Mouse (Mus musculus) c-Kit-positive CD71-positive TER-119-positive erythroid progenitor cells, embryonic 14.5 days (primary cell): Measurements from ENCODE around the gene Specc1l.
"Not testable (repeated sequence)": the region's sequence is repeated elsewhere in the genome, so short reads cannot be mapped to it uniquely, and the experiment has no call there.

Experiments
- DNase-seq: peaks from one replicate; pipeline ENCODE4 v3.0.0-alpha.2; 2013; ENCODE audit warnings: low spot score

Gene Specc1l

DNA sequence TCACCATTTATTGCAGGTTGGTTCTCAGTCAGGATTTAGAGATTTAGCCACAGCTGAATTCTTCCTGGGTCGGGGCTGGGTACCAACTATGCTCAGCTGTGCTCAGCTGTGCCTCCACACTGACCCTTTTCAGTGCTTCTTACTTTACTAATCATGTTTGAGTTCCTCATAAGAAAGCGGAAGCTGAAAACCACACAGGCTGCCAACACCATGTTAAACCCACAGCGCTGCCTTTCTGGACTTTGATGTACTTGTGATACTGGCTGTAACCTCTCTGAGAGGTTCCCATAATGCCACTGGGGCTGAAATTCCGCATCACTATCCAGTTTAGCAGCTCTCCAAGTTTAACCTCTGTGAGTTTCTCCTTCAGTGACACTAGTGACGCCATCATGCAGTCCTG lies 70.8 kb downstream of the Specc1l start:
- DNase-seq: no peak

GRCm38 (mm10) chr10:75283821-75284220 lies 71.9 kb downstream of the Specc1l start:
- DNase-seq: no peak

- DNase-seq: no peak
These were observed 76.7 kb downstream of the Specc1l start for GRCm38 (mm10) chr10:75288579-75288978.

DNA sequence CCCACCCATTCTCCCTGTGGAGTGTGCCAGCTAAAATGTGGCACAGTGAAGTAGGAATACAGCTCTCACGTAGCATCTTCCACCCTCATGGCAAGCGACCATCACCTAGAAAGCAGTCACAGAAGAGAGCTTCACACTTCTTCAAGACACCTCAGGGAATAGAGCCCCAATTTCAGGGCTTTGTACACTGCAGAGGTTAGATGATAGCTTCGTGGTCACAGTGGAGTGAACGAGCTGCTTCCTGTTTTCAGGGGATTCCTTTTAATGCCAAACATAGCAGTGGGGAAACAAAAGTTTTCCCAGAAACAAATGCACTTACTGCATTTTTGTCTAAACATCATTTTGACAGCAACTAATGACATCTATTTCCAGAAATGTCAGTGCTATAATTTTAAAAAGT lies 77.5 kb downstream of the Specc1l start:
- no peak for DNase-seq

DNA sequence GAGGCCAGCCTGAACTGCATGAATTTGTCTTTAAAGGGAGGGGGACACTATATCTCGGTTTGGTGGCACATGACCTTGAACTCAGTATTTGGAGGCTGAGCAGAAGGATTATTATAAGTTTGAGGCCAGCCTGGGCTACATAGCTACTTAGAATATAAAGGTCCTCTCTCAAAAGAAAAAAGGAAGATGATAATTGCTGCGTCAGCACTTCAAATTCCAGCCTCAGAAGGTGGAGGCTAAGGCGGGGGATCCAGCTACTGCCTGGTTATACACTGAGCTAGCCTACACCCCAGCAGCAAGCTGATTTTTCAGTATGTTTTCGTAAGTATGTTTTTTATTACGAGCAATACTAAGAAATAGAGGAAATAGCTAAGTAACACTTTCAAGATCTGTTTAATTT lies 78.8 kb downstream of the Specc1l start:
- DNase-seq: no peak

- no peak for DNase-seq
These were observed 79.5 kb downstream of the Specc1l start for GRCm38 (mm10) chr10:75291338-75291737.

DNA sequence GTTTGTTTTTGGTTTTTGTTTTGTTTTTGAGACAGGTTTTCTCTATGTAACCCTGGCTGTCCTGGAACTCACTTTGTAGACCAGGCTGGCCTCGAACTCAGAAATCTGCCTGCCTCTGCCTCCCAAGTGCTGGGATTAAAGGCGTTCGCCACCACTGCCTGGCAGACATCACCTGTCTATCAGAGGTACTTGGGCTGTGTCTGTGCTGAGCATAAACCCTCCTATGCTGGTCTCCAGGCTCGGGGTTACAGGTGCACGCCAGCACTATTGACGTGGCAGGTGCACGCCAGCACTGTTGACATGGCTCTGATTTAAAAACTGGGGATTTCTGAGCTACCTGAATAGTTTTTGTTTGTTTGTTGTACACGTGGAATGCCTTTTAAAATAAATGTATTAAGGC lies 80.3 kb downstream of the Specc1l start:
- DNase-seq: not testable (repeated sequence)

- DNase-seq: no peak
These were observed 81.4 kb downstream of the Specc1l start for GRCm38 (mm10) chr10:75293288-75293687.

GRCm38 (mm10) chr10:75294362-75294761 lies 82.5 kb downstream of the Specc1l start:
- DNase-seq: no peak

- DNase-seq: no peak
These were observed 83.1 kb downstream of the Specc1l start for GRCm38 (mm10) chr10:75294926-75295325.

DNA sequence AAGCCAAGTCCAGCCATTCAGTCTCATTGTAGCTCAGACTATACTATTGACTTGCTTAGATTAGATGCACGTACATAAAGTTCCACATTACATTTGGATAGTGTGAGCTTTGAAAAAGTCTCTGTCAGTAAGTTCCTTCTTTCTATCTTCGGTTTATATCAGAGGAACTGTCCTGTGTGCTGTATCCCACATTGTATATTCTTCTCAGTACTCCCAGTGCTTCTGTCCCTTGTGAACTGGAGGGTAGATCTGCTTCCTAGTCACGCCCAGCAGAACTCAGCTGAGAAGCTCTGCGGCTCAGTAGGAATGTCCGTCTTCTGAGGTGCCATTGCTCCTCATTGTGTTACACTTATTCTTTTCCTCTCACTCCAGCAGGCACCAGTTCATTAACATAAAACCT lies 86.7 kb downstream of the Specc1l start:
- DNase-seq: no peak

GRCm38 (mm10) chr10:75299785-75300418 lies 88.0 kb downstream of the Specc1l start:
- no peak for DNase-seq

GRCm38 (mm10) chr10:75301195-75301806 lies 89.4 kb downstream of the Specc1l start:
- DNase-seq: no peak

- DNase-seq: no peak
These were observed 90.1 kb downstream of the Specc1l start for GRCm38 (mm10) chr10:75301937-75302336.

DNA sequence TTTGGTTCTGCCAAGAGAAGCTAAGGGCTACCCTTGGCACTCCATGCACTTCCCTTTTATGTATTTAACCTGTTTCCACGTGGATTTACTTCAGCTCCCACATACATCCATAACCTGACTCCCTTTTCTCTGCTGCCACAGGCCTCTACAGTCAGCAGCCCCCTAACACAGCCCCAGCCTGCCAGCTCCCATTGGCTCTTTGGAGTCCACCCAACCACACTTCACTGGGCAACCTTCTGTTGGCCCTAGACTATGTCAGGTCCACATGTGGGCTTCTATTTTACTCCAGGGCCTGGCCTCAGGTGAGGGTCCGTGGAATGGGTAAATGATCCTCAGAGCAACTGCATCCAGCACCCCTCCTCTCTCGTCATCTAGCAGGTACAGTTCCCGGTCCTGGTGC lies 90.7 kb downstream of the Specc1l start:
- DNase-seq: no peak

DNA sequence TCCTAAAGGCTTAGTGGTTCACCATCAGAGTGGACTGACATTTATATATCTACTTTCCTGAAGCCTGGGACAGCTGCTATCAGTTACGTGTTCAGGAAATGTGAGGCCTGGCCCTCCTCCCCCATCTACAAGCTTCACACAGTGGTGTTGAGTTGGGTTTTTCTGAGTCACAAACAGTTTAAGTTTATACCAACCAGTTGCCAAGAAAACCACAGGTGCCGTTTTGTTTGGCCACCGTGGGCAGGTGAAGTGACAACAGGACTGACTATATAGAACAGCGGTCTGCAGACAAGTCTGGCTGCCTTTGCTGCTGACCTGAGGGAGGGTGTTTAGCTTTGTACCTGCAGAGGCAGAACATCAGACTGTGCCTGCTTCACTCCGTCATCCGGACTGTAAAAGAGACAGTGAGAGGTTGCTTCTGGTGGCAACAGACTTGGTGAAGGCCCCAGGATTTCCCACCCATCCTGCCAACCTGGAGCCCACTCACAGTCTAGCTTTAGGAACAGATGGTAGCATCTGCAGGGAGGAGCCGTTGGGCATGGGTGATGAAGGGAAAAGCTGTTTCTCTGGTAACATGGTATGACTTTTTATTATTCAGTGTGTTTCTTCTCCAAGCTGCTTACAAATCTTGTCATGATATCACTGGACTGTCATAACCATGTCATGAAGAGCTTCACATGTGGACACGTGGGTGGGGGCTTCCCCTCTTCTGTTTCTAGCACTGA lies 91.6 kb downstream of the Specc1l start:
- no peak for DNase-seq

GRCm38 (mm10) chr10:75304049-75304405 lies 92.2 kb downstream of the Specc1l start:
- DNase-seq: no peak

DNA sequence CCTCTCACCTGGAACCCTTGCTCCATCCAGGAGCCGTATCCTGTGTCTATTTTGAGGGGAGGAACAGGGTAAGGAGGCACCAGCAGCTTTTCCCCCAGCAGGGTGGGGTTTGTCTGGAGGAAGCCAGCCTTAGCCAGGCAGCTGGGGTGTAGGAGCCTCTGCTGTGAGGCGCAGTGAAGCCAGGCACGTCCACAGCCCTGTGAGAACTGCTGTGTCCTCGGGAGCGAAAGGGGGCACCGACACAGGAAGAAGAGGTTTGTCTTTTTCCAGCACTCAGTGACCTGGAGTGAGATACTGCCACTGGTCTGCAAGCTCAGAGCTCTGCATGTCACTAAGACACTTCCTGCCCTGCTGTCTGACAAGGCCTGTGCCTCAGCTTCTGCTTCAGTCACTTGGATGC lies 92.5 kb downstream of the Specc1l start:
- no peak for DNase-seq

DNA sequence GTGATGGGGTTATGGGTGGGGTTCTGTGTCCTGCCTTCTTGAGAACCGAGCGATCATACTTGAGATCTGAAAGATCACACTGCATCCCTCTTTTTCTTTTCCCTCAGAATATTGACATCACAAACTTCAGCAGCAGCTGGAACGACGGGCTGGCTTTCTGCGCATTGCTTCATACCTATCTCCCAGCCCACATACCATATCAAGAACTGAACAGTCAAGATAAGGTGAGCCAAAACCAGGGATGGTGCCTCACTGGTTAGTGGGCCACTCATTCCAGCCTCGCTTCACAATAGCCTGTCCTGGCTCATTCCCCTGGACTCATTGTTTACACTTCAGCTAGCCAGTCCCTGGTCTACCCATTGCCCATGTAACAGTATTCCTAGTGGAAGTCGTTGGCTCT lies 95.3 kb downstream of the Specc1l start:
- DNase-seq: no peak

GRCm38 (mm10) chr10:75312361-75312760 lies 100.5 kb downstream of the Specc1l start:
- no peak for DNase-seq

DNA sequence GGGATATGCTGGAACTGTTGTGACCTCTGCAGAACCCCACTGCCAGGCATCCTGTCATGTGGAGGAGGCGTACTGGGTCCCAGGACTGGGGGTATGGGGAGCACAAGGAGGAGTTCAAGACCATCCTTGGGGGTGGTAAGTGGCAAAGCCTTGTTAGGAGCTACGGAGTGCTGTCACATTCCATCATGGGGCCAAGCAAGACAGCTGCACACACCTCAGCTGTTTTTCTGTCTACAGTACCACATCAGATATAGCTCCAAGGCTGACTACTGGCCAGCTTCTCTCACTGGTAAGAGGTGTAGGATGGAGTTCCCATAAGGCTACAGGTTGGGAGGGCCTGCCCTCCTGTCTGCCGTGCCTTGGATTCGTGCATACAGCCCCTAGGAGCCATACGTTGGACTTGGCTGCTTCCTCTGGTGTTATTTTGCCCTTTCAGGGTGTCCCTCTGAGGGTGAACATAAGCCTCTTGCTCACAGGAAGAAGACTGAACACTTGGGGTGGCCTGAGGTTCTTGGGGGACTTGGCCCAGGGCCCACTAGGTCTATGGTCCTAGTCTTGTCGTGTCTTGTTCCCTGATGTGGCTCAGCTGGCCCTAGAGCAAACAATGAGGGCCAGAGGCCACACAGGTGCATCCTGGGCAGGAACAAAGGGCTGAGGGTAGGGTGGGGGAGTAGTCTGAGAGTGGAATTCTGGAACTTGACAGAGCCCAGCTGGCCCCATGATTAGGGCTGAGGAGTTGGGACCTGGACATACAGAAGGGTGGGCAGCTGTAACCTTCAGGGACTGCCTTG lies 102.5 kb downstream of the Specc1l start:
- DNase-seq: no peak

DNA sequence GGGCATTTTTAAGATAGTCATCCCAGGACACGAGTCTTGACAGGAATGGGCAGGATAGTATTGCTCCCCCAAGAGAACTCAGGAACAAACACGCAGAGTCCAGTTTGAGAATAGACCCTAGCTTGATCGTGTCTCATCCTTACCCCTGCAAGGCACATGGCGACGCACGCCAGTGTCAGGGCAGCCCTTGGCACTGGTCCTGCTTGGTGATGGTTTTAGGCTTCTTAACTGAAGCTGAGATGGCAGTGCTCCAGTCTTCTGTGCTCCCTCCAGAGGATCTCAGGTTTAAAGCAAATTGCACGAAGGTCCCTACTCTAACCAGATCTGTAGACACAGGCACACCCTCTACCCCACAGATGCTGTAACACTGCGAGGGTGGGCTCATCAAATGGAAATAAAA lies 103.9 kb downstream of the Specc1l start:
- DNase-seq: no peak

- no peak for DNase-seq
These were observed 104.6 kb downstream of the Specc1l start for GRCm38 (mm10) chr10:75316472-75316871.

DNA sequence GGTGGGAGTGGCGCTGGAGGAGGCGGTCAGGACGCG lies 104.8 kb downstream of the Specc1l start, which contains the start of gene Adora2a:
Gene Adora2a (plus strand): TSS at position 6 of the 36 bp plus-strand sequence.
- DNase-seq: no peak
